Mouse (Mus musculus) stomach, embryonic 15.5 days (tissue): Measurements from ENCODE around the gene Nme1. TPM values are rescaled to one million over a fixed set of nuclear protein-coding genes. Genes with fewer than 3 reads are reported as not detected.

Experiments
- ATAC-seq: fragments of 200-750 bp; cut with Nextera tagmentation; 2 replicates; pipeline ENCODE4 v1.8.0; 2017; ENCODE audit warnings: low read depth, moderate number of reproducible peaks, moderate TSS enrichment; ENCODE audit not compliant: insufficient read depth, low FRiP score
- H3K27ac ChIP-seq: fragments of 300-500 bp; sonication (generic); 2 replicates; pipeline ENCODE4 v1.5.1; 2015; ENCODE audit warnings: mild to moderate bottlenecking, inconsistent platforms
- H3K27me3 ChIP-seq: fragments of 300-500 bp; sonication (generic); replicated peaks from 2 replicates; pipeline ENCODE4 v1.6.1; 2015; ENCODE audit warnings: inconsistent platforms
- H3K36me3 ChIP-seq: fragments of 300-500 bp; sonication (generic); 2 replicates; pipeline ENCODE4 v1.6.1; 2015; ENCODE audit warnings: inconsistent platforms
- H3K4me1 ChIP-seq: fragments of 300-500 bp; sonication (generic); 2 replicates; pipeline ENCODE4 v1.6.1; 2015; ENCODE audit warnings: inconsistent platforms
- H3K4me2 ChIP-seq: fragments of 300-500 bp; sonication (generic); 2 replicates; pipeline ENCODE4 v1.6.1; 2015; ENCODE audit warnings: mild to moderate bottlenecking, inconsistent platforms
- H3K4me3 ChIP-seq: fragments of 300-500 bp; sonication (generic); replicated peaks from 2 replicates; pipeline ENCODE4 v1.5.1; 2015; ENCODE audit warnings: inconsistent platforms
- H3K9ac ChIP-seq: fragments of 300-500 bp; sonication (generic); 2 replicates; pipeline ENCODE4 v1.6.1; 2015; ENCODE audit warnings: inconsistent platforms
- H3K9me3 ChIP-seq: fragments of 300-500 bp; sonication (generic); 2 replicates; pipeline ENCODE4 v1.6.1; 2016; ENCODE audit warnings: inconsistent platforms
- WGBS: fragments of 180-500 bp; shearing (Covaris S2); methylation state at CpG from one replicate; pipeline ENCODE4 v1.1.7; 2015; 5-methylcytosine and 5-hydroxymethylcytosine counted together
- polyA plus RNA-seq: library from polyadenylated mRNA; unstranded; fragments of >200 nt; fragmentation: Nextera tagmentation; extraction: Ambion mirVana; gene quantifications from 2 replicates; pipeline ENCODE4 v1.2.1, GENCODE M21; 2015

Nme1 gene
- polyA plus RNA-seq, result 147 and 174 TPM in 2 replicates

DNA sequence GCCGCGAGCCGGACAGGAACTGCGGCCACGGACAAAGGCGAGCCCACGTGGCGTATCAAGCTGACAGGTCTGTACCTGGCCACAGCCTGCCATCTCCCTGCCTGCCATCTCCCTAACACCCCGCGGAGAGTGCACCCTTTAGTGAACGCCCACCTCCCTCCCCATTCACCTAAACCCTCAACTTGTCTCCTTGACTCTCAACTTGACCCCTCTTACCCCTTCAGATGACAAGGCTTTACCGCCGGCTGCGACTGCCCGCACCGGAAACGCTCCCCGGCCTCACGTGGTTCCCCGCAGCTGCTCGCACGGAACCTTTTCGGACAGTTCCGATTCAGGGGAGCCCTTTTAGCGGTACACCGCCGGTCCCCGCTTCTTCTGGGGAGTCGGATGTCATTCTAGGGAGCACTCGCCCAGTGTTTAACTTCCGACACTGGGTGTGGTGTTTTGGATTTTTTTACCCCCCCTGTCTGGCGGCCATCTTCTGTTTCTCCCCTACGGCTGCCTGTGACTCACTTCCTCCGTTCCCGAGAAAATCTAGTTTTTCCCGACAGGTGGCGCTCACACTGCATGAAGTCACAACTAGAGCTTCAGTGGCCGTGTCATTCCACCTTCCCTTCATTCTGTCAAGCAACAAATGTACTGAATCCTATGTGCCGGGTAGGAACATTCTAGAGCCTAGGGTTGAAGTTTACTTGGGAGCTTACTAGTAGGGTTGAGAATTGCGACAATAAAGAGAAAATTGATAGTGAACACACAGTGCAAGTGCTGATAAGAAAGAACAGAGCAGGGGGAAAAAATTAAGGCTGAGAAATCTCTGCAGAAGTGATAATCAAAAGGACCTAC, at the start of gene Nme1, which contains the start of gene Gm20390:
TSS of gene Nme1 (minus strand) at position 517 of the 843 bp plus-strand sequence.
TSS of gene Gm20390 (minus strand) at position 289 of the 843 bp plus-strand sequence.
- WGBS, result under 1% methylated on average over 40 of the region's 40 CpGs
- H3K9me3 ChIP-seq, result no peaks in the 10 kb centered on the region
- peak within 1 kb of the TSS; percentile 51 for H3K27ac ChIP-seq
- H3K4me1 ChIP-seq, result peaks cover 10% of the 10 kb centered on the region; the same call in 1 of the 2 replicates
- H3K36me3 ChIP-seq, result peaks cover 25% of the 10 kb centered on the region
- peak within 1 kb of the TSS; percentile 64 for H3K4me3 ChIP-seq
- peak within 1 kb of the TSS; percentile 78 for H3K4me2 ChIP-seq
- H3K9ac ChIP-seq, result peak within 1 kb of the TSS; percentile 27
- no peaks in the 10 kb centered on the region for H3K27me3 ChIP-seq
- peak; percentile 96 for ATAC-seq

- Histone ChIP-seq H3K4me1 (0 out of 2 replicates have a peak, but pooled peaks cover 3% of the 10 kb centered on the region), H3K27ac (no peak overlapping the region), H3K36me3 (no peaks in the 10 kb centered on the region), H3K4me2 (no peak overlapping the region), H3K9me3 (no peaks in the 10 kb centered on the region), H3K4me3 (no peak overlapping the region), H3K9ac (no peak overlapping the region), H3K27me3 (no peaks in the 10 kb centered on the region)
- WGBS, result 85% methylated on average over 2 of the region's 2 CpGs
- ATAC-seq, result no peak
These were observed 35.0 kb upstream of the Nme1 start for GRCm38 (mm10) chr11:94003346-94003745.

DNA sequence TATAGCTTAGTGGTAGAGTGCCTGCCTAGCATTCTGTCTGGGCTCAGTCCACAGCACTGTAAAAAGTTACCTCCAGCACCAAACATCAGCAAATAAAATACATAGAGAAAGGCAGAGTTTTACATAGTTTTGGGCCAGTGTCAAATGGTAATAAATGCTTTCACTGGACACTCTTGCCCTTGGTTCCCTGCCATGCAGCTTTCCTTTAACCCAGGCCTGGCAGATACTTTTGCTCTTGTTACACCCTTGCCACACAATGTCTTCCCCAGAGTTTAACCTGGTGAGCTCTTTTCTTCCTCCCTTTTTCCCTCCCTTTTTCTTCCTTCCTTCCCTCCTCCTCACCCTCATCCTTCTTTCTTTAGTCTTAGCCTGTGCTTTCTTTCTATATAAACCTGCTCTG, 31.0 kb upstream of the Nme1 start:
- Histone ChIP-seq H3K27ac (no peak overlapping the region), H3K9me3 (no peaks in the 10 kb centered on the region), H3K9ac (no peak overlapping the region), H3K4me1 (peaks cover 15% of the 10 kb centered on the region), H3K4me3 (no peak overlapping the region), H3K36me3 (no peaks in the 10 kb centered on the region), H3K27me3 (no peaks in the 10 kb centered on the region), H3K4me2 (no peak overlapping the region)
- ATAC-seq, result no peak

DNA sequence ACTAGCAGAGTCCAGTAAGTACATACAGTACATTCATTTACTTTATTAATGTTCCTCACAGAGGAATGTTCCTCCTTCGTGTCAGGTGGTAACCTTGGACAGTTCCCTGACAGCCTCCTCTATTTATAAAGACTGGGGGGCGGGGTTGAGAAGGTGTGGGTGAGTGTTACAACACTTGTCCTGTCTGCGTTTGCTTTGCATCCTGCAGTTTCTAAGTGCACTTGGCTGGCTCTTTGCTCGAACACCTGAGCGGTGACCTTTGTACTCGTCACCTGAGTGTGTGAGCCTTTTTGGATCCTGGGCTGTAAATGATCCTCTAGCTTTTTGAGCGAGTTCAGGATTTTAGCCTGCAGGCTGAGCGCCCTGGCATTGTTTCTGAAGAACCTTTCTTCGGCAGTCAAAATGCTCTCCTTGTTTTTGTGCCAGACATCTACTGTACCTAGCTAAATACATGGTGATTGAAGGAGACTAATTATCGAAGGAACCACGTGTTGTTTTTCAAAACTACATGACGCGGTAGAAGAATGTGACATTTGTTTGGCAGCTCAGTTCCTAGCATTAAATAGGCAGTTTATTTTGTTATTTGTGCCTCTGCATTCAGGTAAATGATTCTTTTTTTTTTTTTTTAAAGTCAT, 28.9 kb upstream of the Nme1 start:
- Histone ChIP-seq H3K9me3 (no peaks in the 10 kb centered on the region), H3K4me3 (peak overlapping the region; percentile 97), H3K36me3 (no peaks in the 10 kb centered on the region), H3K4me2 (peak overlapping the region; percentile 86), H3K4me1 (peaks cover 16% of the 10 kb centered on the region), H3K27me3 (no peaks in the 10 kb centered on the region), H3K27ac (no peak overlapping the region), H3K9ac (no peak overlapping the region)
- 28% methylated on average over 13 of the region's 13 CpGs for WGBS
- ATAC-seq, result no peak

DNA sequence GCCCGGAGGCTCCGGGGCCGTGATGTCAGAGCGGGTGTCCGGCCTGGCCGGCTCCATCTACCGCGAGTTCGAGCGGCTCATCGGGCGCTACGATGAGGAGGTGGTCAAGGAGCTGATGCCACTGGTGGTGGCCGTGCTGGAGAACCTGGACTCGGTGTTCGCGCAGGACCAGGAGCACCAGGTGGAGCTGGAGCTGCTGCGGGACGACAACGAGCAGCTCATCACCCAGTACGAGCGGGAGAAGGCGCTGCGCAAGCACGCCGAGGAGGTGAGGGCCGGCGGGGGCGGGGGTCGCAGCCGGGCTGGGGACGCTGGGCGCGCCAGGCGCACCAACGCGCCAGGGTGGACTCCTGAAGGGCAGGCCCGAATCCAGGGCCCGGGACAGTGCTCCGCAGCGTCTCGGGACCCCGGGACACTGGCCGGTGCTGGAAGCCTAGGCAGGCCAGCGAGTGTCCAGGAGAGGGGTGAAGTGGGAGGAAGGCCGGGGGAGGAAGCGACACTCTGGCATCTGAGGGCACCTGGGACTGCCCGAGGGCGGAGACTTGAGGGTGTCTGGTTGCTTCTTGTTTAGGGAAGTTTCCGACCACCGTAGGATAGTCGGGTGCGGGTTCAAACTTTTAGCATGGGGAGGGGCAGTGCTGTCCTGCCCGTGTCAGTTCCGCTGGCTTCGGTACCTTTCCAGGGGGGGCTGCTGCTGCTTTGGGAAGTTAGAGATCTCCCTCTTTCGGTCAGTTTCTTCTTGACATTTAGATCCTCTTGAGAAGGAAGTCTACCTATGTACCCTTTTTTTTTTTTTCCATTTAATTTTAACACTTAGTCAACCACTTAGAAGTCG, 28.2 kb upstream of the Nme1 start:
- peak overlapping the region; percentile 94 for H3K27ac ChIP-seq
- WGBS, result under 1% methylated on average over 58 of the region's 58 CpGs

DNA sequence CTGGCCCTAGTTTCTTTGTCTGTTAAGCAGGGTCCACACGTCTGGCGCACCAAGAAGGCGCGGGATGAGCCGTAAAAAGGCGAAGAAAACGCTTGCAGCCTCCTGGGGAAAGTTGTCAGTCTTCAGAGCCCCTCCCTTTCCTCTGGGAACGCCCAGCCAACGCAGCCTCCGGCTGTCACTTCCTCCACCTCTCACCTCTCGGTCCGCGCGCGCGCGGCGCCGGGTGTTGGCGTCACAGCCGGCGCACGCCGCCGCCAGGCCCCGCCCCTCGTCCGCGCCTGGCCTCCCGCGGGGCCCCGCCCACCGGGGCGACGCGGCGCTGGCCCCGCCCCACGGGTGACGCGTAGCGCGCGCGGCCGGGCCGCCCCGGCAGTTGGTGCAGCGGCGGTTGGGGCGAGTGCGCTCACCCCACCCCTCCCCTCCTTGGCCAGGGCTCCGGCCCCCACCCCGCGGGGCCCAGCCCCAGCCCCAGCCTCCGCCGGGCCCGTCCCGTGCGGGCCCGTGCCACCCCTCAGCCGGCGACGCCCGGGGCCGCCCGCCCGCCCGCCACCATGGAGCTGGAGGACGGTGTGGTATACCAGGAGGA, 27.5 kb upstream of the Nme1 start, which contains the start of gene Spag9:
TSS of gene Spag9 (plus strand) at position 372 of the 586 bp plus-strand sequence.
- peak within 1 kb of the TSS; percentile 86 for H3K4me2 ChIP-seq
- H3K4me3 ChIP-seq, result peak within 1 kb of the TSS; percentile 97
- no peaks in the 10 kb centered on the region for H3K9me3 ChIP-seq
- H3K36me3 ChIP-seq, result no peaks in the 10 kb centered on the region
- peak within 1 kb of the TSS; percentile 86 for H3K9ac ChIP-seq
- under 1% methylated on average over 57 of the region's 70 CpGs for WGBS
- ATAC-seq, result peak; percentile 92
- no peaks in the 10 kb centered on the region for H3K27me3 ChIP-seq
- peak within 1 kb of the TSS; percentile 99 for H3K27ac ChIP-seq
- H3K4me1 ChIP-seq, result peaks cover 16% of the 10 kb centered on the region

More for the DNA sequence above, 28.2 kb upstream of the Nme1 start:
- H3K27me3 ChIP-seq, result no peaks in the 10 kb centered on the region
- peak; percentile 20 for ATAC-seq
- H3K4me2 ChIP-seq, result peak overlapping the region; percentile 86
- peak overlapping the region; percentile 97 for H3K4me3 ChIP-seq
- H3K9me3 ChIP-seq, result no peaks in the 10 kb centered on the region
- H3K36me3 ChIP-seq, result no peaks in the 10 kb centered on the region
- H3K9ac ChIP-seq, result peak overlapping the region; percentile 86
- peaks cover 16% of the 10 kb centered on the region for H3K4me1 ChIP-seq

GRCm38 (mm10) chr11:93995111-93995719, 26.9 kb upstream of the Nme1 start:
- peak overlapping the region; percentile 97 for H3K4me3 ChIP-seq
- H3K36me3 ChIP-seq, result no peaks in the 10 kb centered on the region
- peaks cover 16% of the 10 kb centered on the region for H3K4me1 ChIP-seq
- peak; percentile 70 for ATAC-seq
- H3K27ac ChIP-seq, result peak overlapping the region; percentile 99
- peak overlapping the region; percentile 86 for H3K4me2 ChIP-seq
- H3K9ac ChIP-seq, result peak overlapping the region; percentile 52
- no peaks in the 10 kb centered on the region for H3K27me3 ChIP-seq
- 4% methylated on average over 15 of the region's 15 CpGs for WGBS
- H3K9me3 ChIP-seq, result no peaks in the 10 kb centered on the region

DNA sequence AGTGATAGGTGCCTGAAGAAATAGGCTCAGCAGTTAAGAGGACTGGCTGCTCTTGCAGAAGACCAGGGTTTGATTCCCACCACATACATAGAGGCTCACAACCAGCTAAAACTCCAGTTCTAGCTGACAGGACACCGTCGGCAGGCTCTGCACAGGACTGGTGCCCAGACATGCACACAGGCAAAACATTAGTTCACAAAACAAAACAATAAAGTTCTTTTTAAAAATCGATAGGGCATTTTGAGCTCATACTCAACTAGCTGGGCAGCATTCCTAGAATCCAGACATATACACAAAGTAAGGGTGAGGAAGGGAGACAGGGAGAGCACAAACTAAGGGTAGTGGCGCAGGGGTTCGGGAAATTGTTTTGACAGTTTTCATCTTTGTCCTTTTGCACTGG, 26.2 kb upstream of the Nme1 start:
- Histone ChIP-seq H3K9me3 (no peaks in the 10 kb centered on the region), H3K27me3 (no peaks in the 10 kb centered on the region), H3K4me2 (peak overlapping the region; percentile 86), H3K36me3 (no peaks in the 10 kb centered on the region), H3K27ac (peak overlapping the region; percentile 99), H3K4me1 (peaks cover 16% of the 10 kb centered on the region), H3K4me3 (peak overlapping the region; percentile 97), H3K9ac (peak overlapping the region; percentile 52; the same call in 1 of the 2 replicates)
- ATAC-seq, result no peak
- 53% methylated on average over 5 of the region's 5 CpGs for whole genome bisulfite sequencing

DNA sequence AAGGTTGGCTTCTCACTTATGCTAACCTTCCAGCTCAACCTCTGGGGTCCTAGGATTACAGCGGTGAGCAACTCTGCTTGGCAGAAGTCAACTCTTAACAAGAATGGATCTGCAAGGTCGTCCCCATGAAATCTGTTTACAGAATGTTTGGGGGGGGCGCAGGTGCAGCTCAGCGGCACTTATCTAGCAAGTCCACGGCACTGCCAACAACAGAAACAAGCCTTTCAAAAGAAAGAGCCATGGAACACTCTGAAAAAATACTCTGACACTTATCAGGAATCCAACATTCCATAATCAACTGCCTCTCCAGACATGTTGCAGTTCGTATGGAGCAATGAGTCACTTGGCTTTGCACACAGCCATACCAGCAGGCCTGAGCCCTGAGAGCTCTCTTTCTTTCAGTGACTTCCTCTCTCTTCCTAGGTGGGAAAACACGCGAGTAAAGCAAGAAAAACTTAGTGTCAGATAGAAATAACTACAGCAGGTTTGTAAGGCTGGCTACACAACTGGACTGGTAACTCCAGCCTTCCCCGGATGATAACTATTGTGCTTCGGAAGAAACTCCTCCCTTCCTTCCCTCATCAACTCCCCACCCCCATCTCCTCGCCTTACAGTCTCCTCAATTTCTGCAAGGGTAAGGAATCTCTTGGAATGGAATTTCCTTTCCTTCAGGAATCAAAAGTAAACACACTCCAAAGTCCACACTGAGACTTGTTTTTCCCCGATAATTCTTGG, 20.2 kb upstream of the Nme1 start:
- Histone ChIP-seq H3K4me1 (peaks cover 10% of the 10 kb centered on the region; the same call in 1 of the 2 replicates), H3K27ac (peak overlapping the region; percentile 71), H3K9ac (no peak overlapping the region), H3K9me3 (no peaks in the 10 kb centered on the region), H3K4me3 (no peak overlapping the region), H3K4me2 (peak overlapping the region; percentile 5; the same call in 1 of the 2 replicates), H3K36me3 (no peaks in the 10 kb centered on the region), H3K27me3 (no peaks in the 10 kb centered on the region)
- no peak for ATAC-seq
- 41% methylated on average over 12 of the region's 12 CpGs for WGBS

GRCm38 (mm10) chr11:93987625-93988327, 19.5 kb upstream of the Nme1 start:
- Histone ChIP-seq H3K27ac (peak overlapping the region; percentile 71), H3K9me3 (no peaks in the 10 kb centered on the region), H3K4me1 (peaks cover 10% of the 10 kb centered on the region; the same call in 1 of the 2 replicates), H3K36me3 (no peaks in the 10 kb centered on the region), H3K27me3 (no peaks in the 10 kb centered on the region), H3K9ac (no peak overlapping the region), H3K4me2 (0 out of 2 replicates have a peak overlapping the region, but pooled peaks have one; percentile 5), H3K4me3 (no peak overlapping the region)
- ATAC-seq, result 0 out of 2 replicates have a peak, but pooled peaks have one; percentile 43
- WGBS, result 53% methylated on average over 8 of the region's 8 CpGs
